Mouse (Mus musculus) subcutaneous adipose tissue, adult 2 months (tissue): Measurements from ENCODE around the gene Gm15093. TPM values are rescaled to one million over a fixed set of nuclear protein-coding genes. Genes with fewer than 3 reads are reported as not detected.

Source experiments
- polyA plus RNA-seq: library from polyadenylated mRNA; depleted of rRNA; stranded (reverse); fragments of >200 nt; gene quantifications from 2 replicates; pipeline ENCODE4 v1.2.3, GENCODE M21; 2012; ENCODE audit warnings: low replicate concordance; rRNA removed

Gm15093 gene
- not detected in 2 replicates for polyA plus RNA-seq

DNA sequence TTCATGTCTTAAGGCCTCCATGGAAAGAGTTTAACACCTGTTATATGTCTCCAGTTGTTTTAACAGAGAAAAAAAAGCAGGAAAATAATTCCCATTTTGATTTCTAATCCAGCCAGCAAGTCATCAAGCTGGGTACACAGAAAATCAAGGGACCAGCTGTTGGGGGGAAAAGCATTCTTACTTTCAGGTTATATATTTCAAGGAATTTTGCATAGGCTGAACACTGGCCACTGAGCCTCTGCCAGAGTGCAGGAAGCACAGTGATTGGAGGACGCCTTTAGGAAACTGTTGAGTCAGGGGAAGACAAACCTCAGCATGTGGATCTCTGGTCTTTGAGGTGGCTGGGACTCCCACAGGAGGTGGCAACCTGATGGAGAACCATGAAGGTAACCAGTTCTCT, at the start of gene Gm15093:
TSS of gene Gm15093 (plus strand) at position 301 of the 400 bp plus-strand sequence.

Other genes starting within 250 kb of the Gm15093 start
- gene Ott, start 198.1 kb upstream of the Gm15093 start, polyA plus RNA-seq = not detected in 2 replicates
- gene Gm15085, start 175.2 kb downstream of the Gm15093 start, polyA plus RNA-seq = not detected in 2 replicates